Mouse (Mus musculus): ENCODE measurements around the gene Tcf3.

Gene Tcf3

GRCm38 (mm10) chr10:80433513-80434232 is at the start of gene Tcf3:
Gene Tcf3 (minus strand): TSS chr10:80433647.
- peak; percentile 96 for DNase-seq (ENCODE audit: low spot score)

GRCm38 (mm10) chr10:80481002-80481401 is 47.6 kb upstream of the Tcf3 start:
- DNase-seq (ENCODE audit: low spot score) = no peak

- no peak for DNase-seq (ENCODE audit: low spot score)
These were observed 45.1 kb upstream of the Tcf3 start for GRCm38 (mm10) chr10:80478531-80478930.

GRCm38 (mm10) chr10:80475290-80475959 is 42.0 kb upstream of the Tcf3 start:
- DNase-seq (ENCODE audit: low spot score) = peak; percentile 93

GRCm38 (mm10) chr10:80465066-80465465 is 31.6 kb upstream of the Tcf3 start:
- no peak for DNase-seq (ENCODE audit: low spot score)

- no peak for DNase-seq (ENCODE audit: low spot score)
These were observed 31.1 kb upstream of the Tcf3 start for GRCm38 (mm10) chr10:80464381-80465035.

- no peak for DNase-seq (ENCODE audit: low spot score)
These were observed 27.9 kb upstream of the Tcf3 start for GRCm38 (mm10) chr10:80461346-80461745.

GRCm38 (mm10) chr10:80460324-80460723 is 26.9 kb upstream of the Tcf3 start:
- DNase-seq (ENCODE audit: low spot score) = no peak

GRCm38 (mm10) chr10:80459671-80460070 is 26.2 kb upstream of the Tcf3 start:
- no peak for DNase-seq (ENCODE audit: low spot score)

- DNase-seq (ENCODE audit: low spot score) = peak; percentile 47
These were observed 25.8 kb upstream of the Tcf3 start for GRCm38 (mm10) chr10:80459236-80459635.

GRCm38 (mm10) chr10:80455697-80456096 is 22.2 kb upstream of the Tcf3 start:
- DNase-seq (ENCODE audit: low spot score) = no peak

GRCm38 (mm10) chr10:80454781-80455180 is 21.3 kb upstream of the Tcf3 start:
- DNase-seq (ENCODE audit: low spot score) = no peak

- DNase-seq (ENCODE audit: low spot score) = no peak
These were observed 20.2 kb upstream of the Tcf3 start for GRCm38 (mm10) chr10:80453601-80454000.

- DNase-seq (ENCODE audit: low spot score) = no peak
These were observed 17.2 kb upstream of the Tcf3 start for GRCm38 (mm10) chr10:80450599-80450998.

- peak; percentile 72 for DNase-seq (ENCODE audit: low spot score)
These were observed 12.6 kb upstream of the Tcf3 start for GRCm38 (mm10) chr10:80445898-80446601.

GRCm38 (mm10) chr10:80445052-80445451 is 11.6 kb upstream of the Tcf3 start:
- DNase-seq (ENCODE audit: low spot score) = no peak

GRCm38 (mm10) chr10:80444339-80445045 is 11.0 kb upstream of the Tcf3 start:
- DNase-seq (ENCODE audit: low spot score) = peak; percentile 27

GRCm38 (mm10) chr10:80443575-80444278 is 10.3 kb upstream of the Tcf3 start:
- DNase-seq (ENCODE audit: low spot score) = no peak

GRCm38 (mm10) chr10:80442989-80443388 is 9.5 kb upstream of the Tcf3 start:
- no peak for DNase-seq (ENCODE audit: low spot score)

GRCm38 (mm10) chr10:80441598-80441997 is 8.2 kb upstream of the Tcf3 start:
- DNase-seq (ENCODE audit: low spot score) = no peak

GRCm38 (mm10) chr10:80440031-80440430 is 6.6 kb upstream of the Tcf3 start:
- DNase-seq (ENCODE audit: low spot score) = no peak

Measured in MN1 (cell line).